Mouse (Mus musculus): ENCODE measurements at regions not wholly inside any gene's neighbourhood (a gene's known extent, or its start where the extent isn't known, plus 50 kb on each side); places are given as distances from the start of the nearest gene placed in this dataset.

DNA sequence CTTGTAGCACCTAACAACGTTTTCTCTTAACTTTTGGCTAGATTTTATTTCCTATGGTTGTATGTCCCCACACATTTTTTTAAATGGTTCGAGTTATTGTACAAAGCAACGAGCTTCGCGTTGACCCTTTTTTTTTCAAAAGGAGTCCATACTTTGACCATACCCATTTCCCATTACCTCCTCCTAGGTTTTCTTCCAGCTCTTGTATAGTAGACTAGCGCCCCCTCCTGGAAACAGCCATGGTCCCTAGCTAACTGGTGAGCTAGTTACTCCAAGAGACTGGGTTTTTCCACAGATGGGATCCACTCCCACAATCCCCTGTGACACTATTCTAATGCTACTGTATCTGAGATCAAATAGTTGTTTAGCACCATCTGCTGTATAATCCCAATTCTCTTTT, 139.6 kb upstream of the Ahr start:
- Histone ChIP-seq H3K79me2 (replicated peaks; ENCODE audit: control insufficient read depth, extremely low read depth, insufficient read depth, poor library complexity, severe bottlenecking) (no peaks in the 10 kb centered on the region), H3K27ac (ENCODE audit: insufficient read depth, low read depth) (no peak overlapping the region), H3K36me3 (replicated peaks in 1 of 2; ENCODE audit: control insufficient read depth in 1 of 2, insufficient read depth in 1 of 2, low read length in 1 of 2) (no peaks in the 10 kb centered on the region), H3K4me2 (ENCODE audit: insufficient read depth, low read depth, poor library complexity, severe bottlenecking) (no peak overlapping the region), H3K4me1 (ENCODE audit: control insufficient read depth in 1 of 2, insufficient read depth in 2 of 2) (peaks cover 0 to 2% of the 10 kb centered on the region in 2 experiments; a peak in 1 of 4 replicates), H3K27me3 (replicated peaks) (no peaks in the 10 kb centered on the region), H3K4me3 (replicated peaks in 1 of 3; ENCODE audit: low read depth in 2 of 3, low read length in 2 of 3, poor library complexity in 1 of 3) (no peak overlapping the region), H3K9ac (ENCODE audit: insufficient read depth, low read depth) (no peak overlapping the region), H3K9me3 (replicated peaks; ENCODE audit: low read length) (no peaks in the 10 kb centered on the region)
- in situ Hi-C loops (cut with MboI; ENCODE audit: low pct_ligation_motif_present, low pct_unique_long_range_greater_than_20kb, low sequenced_read_pairs): no loop called here
- peak; percentile 59 for DNase-seq (ENCODE audit: extremely low read depth)
- dilution Hi-C loops (cut with MboI; ENCODE audit: extremely low pct_ligation_motif_present, extremely low pct_unique_long_range_greater_than_20kb, low sequenced_read_pairs): no loop called here
- TF ChIP-seq USF1 (IDR thresholded peaks at IDR 0.05; ENCODE audit: low read depth, low read length): no peak
- TF ChIP-seq JUND (conservative IDR thresholded peaks at IDR 0.05; ENCODE audit: low read depth, low read length): no peak
- no peak for TF ChIP-seq E2F4 (IDR thresholded peaks at IDR 0.05; ENCODE audit: insufficient replicate concordance, low read depth, low read length)
- TF ChIP-seq SMC3 (IDR thresholded peaks at IDR 0.05; ENCODE audit: low read depth, low read length): peak; percentile 84
- TF ChIP-seq ZNF384 (IDR thresholded peaks at IDR 0.05; ENCODE audit: low read depth, low read length): peak; percentile 77
- TF ChIP-seq RAD21 (IDR thresholded peaks at IDR 0.05; ENCODE audit: low read depth, low read length): peak; percentile 80
- peak; percentile 46 to 83; a peak in 3 of 4 replicates for TF ChIP-seq CTCF (conservative IDR thresholded peaks at IDR 0.05 in 1 of 2, IDR thresholded peaks at IDR 0.05 in 1 of 2; ENCODE audit: low read depth in 2 of 2, low read length in 2 of 2)
- no peak for TF ChIP-seq MAX (IDR thresholded peaks at IDR 0.05; ENCODE audit: low read length)
- TF ChIP-seq RCOR1 (conservative IDR thresholded peaks at IDR 0.05; ENCODE audit: low read depth, low read length): no peak
- peak; percentile 70 for TF ChIP-seq ZC3H11A (IDR thresholded peaks at IDR 0.05; ENCODE audit: low read depth, low read length)
- 0 out of 2 replicates have a peak, but pooled peaks have one; percentile 16 for TF ChIP-seq NELFE (IDR thresholded peaks at IDR 0.05; ENCODE audit: low read depth, low read length)
- TF ChIP-seq MYC (IDR thresholded peaks at IDR 0.05; ENCODE audit: low read depth, low read length): no peak
- no peak for TF ChIP-seq ELF1 (IDR thresholded peaks at IDR 0.05; ENCODE audit: low read depth, low read length)
- TF ChIP-seq USF2 (conservative IDR thresholded peaks at IDR 0.05; ENCODE audit: low read depth, low read length): no peak
- TF ChIP-seq MEF2A (IDR thresholded peaks at IDR 0.05; ENCODE audit: borderline replicate concordance, low read depth, low read length): 0 out of 2 replicates have a peak, but pooled peaks have one; percentile 23

DNA sequence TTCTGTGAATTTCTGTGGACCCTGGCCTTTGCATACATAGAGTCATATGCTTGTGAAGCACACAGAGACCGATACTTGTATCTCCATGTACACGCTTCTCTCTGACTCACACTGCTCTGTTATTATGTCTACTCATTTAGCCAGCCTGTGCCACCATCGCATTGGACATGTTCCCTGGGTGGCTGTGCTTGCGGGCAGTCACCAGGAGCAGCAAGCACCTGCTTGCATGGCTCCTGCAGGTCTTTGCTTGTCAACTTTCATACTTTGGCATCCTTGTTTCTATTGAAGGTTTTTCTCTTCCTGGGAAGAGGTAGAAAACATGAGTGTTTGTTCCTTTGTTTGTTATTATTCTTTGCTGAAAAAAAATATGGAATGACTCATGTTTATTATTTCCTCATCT, 136.1 kb upstream of the Ahr start:
- Histone ChIP-seq H3K4me3 (replicated peaks in 1 of 3; ENCODE audit: low read depth in 2 of 3, low read length in 2 of 3, poor library complexity in 1 of 3) (no peak overlapping the region), H3K9ac (ENCODE audit: insufficient read depth, low read depth) (no peak overlapping the region), H3K27ac (ENCODE audit: insufficient read depth, low read depth) (no peak overlapping the region), H3K4me1 (ENCODE audit: control insufficient read depth in 1 of 2, insufficient read depth in 2 of 2) (no peaks in the 10 kb centered on the region), H3K27me3 (replicated peaks) (no peaks in the 10 kb centered on the region), H3K36me3 (replicated peaks in 1 of 2; ENCODE audit: control insufficient read depth in 1 of 2, insufficient read depth in 1 of 2, low read length in 1 of 2) (no peaks in the 10 kb centered on the region), H3K4me2 (ENCODE audit: insufficient read depth, low read depth, poor library complexity, severe bottlenecking) (no peak overlapping the region), H3K9me3 (replicated peaks; ENCODE audit: low read length) (no peaks in the 10 kb centered on the region), H3K79me2 (replicated peaks; ENCODE audit: control insufficient read depth, extremely low read depth, insufficient read depth, poor library complexity, severe bottlenecking) (no peaks in the 10 kb centered on the region)
- dilution Hi-C loops (cut with MboI; ENCODE audit: extremely low pct_ligation_motif_present, extremely low pct_unique_long_range_greater_than_20kb, low sequenced_read_pairs) (no loop called here), in situ Hi-C loops (cut with MboI; ENCODE audit: low pct_ligation_motif_present, low pct_unique_long_range_greater_than_20kb, low sequenced_read_pairs) (no loop called here)
- TF ChIP-seq UBTF (IDR thresholded peaks at IDR 0.05; ENCODE audit: low read depth, low read length) (no peak), ELF1 (IDR thresholded peaks at IDR 0.05; ENCODE audit: low read depth, low read length) (no peak), ETS1 (conservative IDR thresholded peaks at IDR 0.05; ENCODE audit: low read depth, low read length) (no peak), ZC3H11A (IDR thresholded peaks at IDR 0.05; ENCODE audit: low read depth, low read length) (no peak), BHLHE40 (IDR thresholded peaks at IDR 0.05; ENCODE audit: low read depth, low read length) (no peak), SMC3 (IDR thresholded peaks at IDR 0.05; ENCODE audit: low read depth, low read length) (no peak), TCF12 (IDR thresholded peaks at IDR 0.05; ENCODE audit: low read depth, low read length) (no peak), USF1 (IDR thresholded peaks at IDR 0.05; ENCODE audit: low read depth, low read length) (no peak), GABPA (IDR thresholded peaks at IDR 0.05; ENCODE audit: insufficient replicate concordance, low read depth, low read length) (no peak), PAX5 (IDR thresholded peaks at IDR 0.05; ENCODE audit: low read length) (no peak), POLR2AphosphoS2 (IDR thresholded peaks at IDR 0.05; ENCODE audit: low read depth, low read length) (no peak), CTCF (conservative IDR thresholded peaks at IDR 0.05 in 1 of 2, IDR thresholded peaks at IDR 0.05 in 1 of 2; ENCODE audit: low read depth in 2 of 2, low read length in 2 of 2) (no peak), MAZ (IDR thresholded peaks at IDR 0.05; ENCODE audit: low read depth, low read length) (no peak), CHD1 (IDR thresholded peaks at IDR 0.05; ENCODE audit: low read depth, low read length) (no peak), MXI1 (IDR thresholded peaks at IDR 0.05; ENCODE audit: low read depth, low read length) (no peak), POLR2A (IDR thresholded peaks at IDR 0.05; ENCODE audit: low read depth, low read length) (no peak), JUN (IDR thresholded peaks at IDR 0.05; ENCODE audit: insufficient read depth, low read depth, low read length) (no peak), NRF1 (IDR thresholded peaks at IDR 0.05; ENCODE audit: low read depth, low read length) (no peak), E2F4 (IDR thresholded peaks at IDR 0.05; ENCODE audit: insufficient replicate concordance, low read depth, low read length) (no peak)
- DNase-seq (ENCODE audit: extremely low read depth): no peak

All from CH12.LX (cell line).